Mouse (Mus musculus): Measurements from ENCODE around the gene Elmsan1.

DNA sequence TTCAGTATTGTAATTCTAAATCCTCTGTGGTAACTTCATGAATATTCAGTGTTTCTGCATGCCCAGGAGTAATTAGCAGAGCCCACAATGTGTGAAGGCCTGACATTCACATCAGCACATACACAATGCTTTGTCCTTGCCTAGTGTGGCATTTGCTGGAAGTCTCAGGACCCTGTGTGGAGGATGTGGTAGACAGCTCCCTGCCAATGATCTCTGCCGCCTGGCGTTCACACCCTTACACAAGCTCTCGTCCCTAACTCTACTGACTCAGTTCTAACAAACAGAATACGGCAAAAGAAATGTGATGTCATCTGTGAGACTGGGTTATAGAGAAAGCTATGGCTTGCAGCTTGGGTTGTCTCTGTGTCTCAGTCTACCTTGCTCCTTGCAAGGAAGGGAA lies 1.8 kb upstream of the Elmsan1 start:
- TF ChIP-seq JUND (conservative IDR thresholded peaks at IDR 0.05; ENCODE audit: low read depth, low read length) (no peak), CTCF (conservative IDR thresholded peaks at IDR 0.05 in 1 of 2, IDR thresholded peaks at IDR 0.05 in 1 of 2; ENCODE audit: low read depth in 2 of 2, low read length in 2 of 2) (no peak), MAZ (IDR thresholded peaks at IDR 0.05; ENCODE audit: low read depth, low read length) (no peak), POLR2AphosphoS2 (IDR thresholded peaks at IDR 0.05; ENCODE audit: low read depth, low read length) (no peak), ZKSCAN1 (IDR thresholded peaks at IDR 0.05; ENCODE audit: borderline replicate concordance, low read depth, low read length) (no peak), MAFK (IDR thresholded peaks at IDR 0.05; ENCODE audit: insufficient replicate concordance, low read length) (no peak), MEF2A (IDR thresholded peaks at IDR 0.05; ENCODE audit: borderline replicate concordance, low read depth, low read length) (no peak)
